Comparison of ENCODE assay signal across 17 mouse cellular contexts in genomic region chr5:132876336-132876840, GRCm38 (mm10).
A peak's percentile ranks its signal among the peaks of the same experiment; 100 is the strongest.
DNase-seq lines count a peak whose midpoint lies in the region; ATAC-seq and TF ChIP-seq lines count a peak whose summit lies in the region.
"Had no signal": no experiment of that assay in that cellular context is flagged by ENCODE, and none has a peak within 500 bp of the region (broad histone marks: within the 10 kb centered on the region; RNA-seq: fewer than 3 reads in every experiment).

No protein-coding gene starts in this region.

- no peak for TF ChIP-seq POLR2A in olfactory bulb, adult 2 months (IDR thresholded peaks at IDR 0.05; ENCODE audit: insufficient read depth, low read depth, low read length)

- no peak overlapping the region for H3K4me2 ChIP-seq in midbrain, embryonic 16.5 days (ENCODE audit: low read length)
- no peak overlapping the region for H3K4me2 ChIP-seq in embryonic facial prominence, embryonic 11.5 days (ENCODE audit: low read depth, low read length)
- H3K4me2 ChIP-seq: heart, embryonic 11.5 days had no signal

- WGBS in midbrain, embryonic 10.5 days = 15% methylated on average over 6 of the region's 6 CpGs
- 22% methylated on average over 6 of the region's 6 CpGs for WGBS in midbrain, embryonic 16.5 days
- 14% methylated on average over 6 of the region's 6 CpGs for WGBS in embryonic facial prominence, embryonic 11.5 days
- WGBS in olfactory bulb, adult 2 months = 32% methylated on average over 6 of the region's 6 CpGs

- no peaks in the 10 kb centered on the region for H3K27me3 ChIP-seq in midbrain, embryonic 10.5 days (ENCODE audit: low read depth, poor library complexity, severe bottlenecking)
- no peaks in the 10 kb centered on the region; the same call in 1 of the 2 replicates for H3K27me3 ChIP-seq in midbrain, embryonic 16.5 days (ENCODE audit: control insufficient read depth, insufficient read depth, low read depth, low read length)
- no peaks in the 10 kb centered on the region for H3K27me3 ChIP-seq in embryonic facial prominence, embryonic 11.5 days (ENCODE audit: control insufficient read depth, insufficient read depth, low read length)

- no peaks in the 10 kb centered on the region for H3K36me3 ChIP-seq in midbrain, embryonic 10.5 days
- H3K36me3 ChIP-seq in midbrain, embryonic 16.5 days (ENCODE audit: control insufficient read depth, insufficient read depth, low read length) = no peaks in the 10 kb centered on the region
- H3K36me3 ChIP-seq in embryonic facial prominence, embryonic 11.5 days (replicated peaks; ENCODE audit: control insufficient read depth, insufficient read depth, low read depth, low read length) = no peaks in the 10 kb centered on the region

- peaks cover 12% of the 10 kb centered on the region for H3K4me1 ChIP-seq in midbrain, embryonic 10.5 days
- H3K4me1 ChIP-seq in midbrain, embryonic 16.5 days (ENCODE audit: control insufficient read depth, insufficient read depth, low read length) = peaks cover 8% of the 10 kb centered on the region
- peaks cover 3% of the 10 kb centered on the region; the same call in 1 of the 2 replicates for H3K4me1 ChIP-seq in embryonic facial prominence, embryonic 11.5 days (ENCODE audit: control insufficient read depth, insufficient read depth, low read length)
- peaks cover 4% of the 10 kb centered on the region for H3K4me1 ChIP-seq in olfactory bulb, adult 2 months (ENCODE audit: control insufficient read depth, insufficient read depth, low read length)

- peak; percentile 32 for DNase-seq in midbrain, embryonic 10.5 days (ENCODE audit: low spot score)
- DNase-seq in embryo, embryonic 10 days (ENCODE audit: low spot score) = peak; percentile 6
- DNase-seq in embryonic facial prominence, embryonic 11.5 days (ENCODE audit: low spot score) = peak; percentile 51
- DNase-seq in lung, postnatal 25 days (ENCODE audit: low spot score) = no peak
- no peak for DNase-seq in spleen, postnatal 10 days (ENCODE audit: low spot score in 2 of 2)
- DNase-seq: cerebellum, postnatal 36 days; gastrocnemius, postnatal 10 days; kidney, adult 11 months; kidney, postnatal 25 days; lung, adult 2 months; right cerebral cortex, postnatal 4 days had no signal

- H3K9me3 ChIP-seq in midbrain, embryonic 10.5 days (replicated peaks) = no peaks in the 10 kb centered on the region
- no peaks in the 10 kb centered on the region for H3K9me3 ChIP-seq in midbrain, embryonic 16.5 days (replicated peaks; ENCODE audit: control insufficient read depth, low read length, poor library complexity, severe bottlenecking)
- no peaks in the 10 kb centered on the region for H3K9me3 ChIP-seq in embryonic facial prominence, embryonic 11.5 days (replicated peaks; ENCODE audit: control insufficient read depth, low read length)

- H3K27ac ChIP-seq in midbrain, embryonic 10.5 days (replicated peaks) = peak overlapping the region; percentile 46; the same call in 1 of the 2 replicates
- no peak overlapping the region for H3K27ac ChIP-seq in midbrain, embryonic 16.5 days (ENCODE audit: low read length)
- H3K27ac ChIP-seq in embryonic facial prominence, embryonic 11.5 days (replicated peaks; ENCODE audit: low read depth, low read length) = 0 out of 2 replicates have a peak overlapping the region, but pooled peaks have one; percentile 32
- H3K27ac ChIP-seq in olfactory bulb, adult 2 months (ENCODE audit: insufficient read depth, low read depth, low read length) = peak overlapping the region; percentile 77

- no peak for TF ChIP-seq CTCF in olfactory bulb, adult 2 months (IDR thresholded peaks at IDR 0.05; ENCODE audit: insufficient read depth, low read depth, low read length)

- no peak overlapping the region for H3K4me3 ChIP-seq in midbrain, embryonic 10.5 days
- no peak overlapping the region for H3K4me3 ChIP-seq in midbrain, embryonic 16.5 days (ENCODE audit: low read depth, low read length)
- no peak overlapping the region for H3K4me3 ChIP-seq in embryonic facial prominence, embryonic 11.5 days (ENCODE audit: low read depth, low read length)
- H3K4me3 ChIP-seq in olfactory bulb, adult 2 months (ENCODE audit: insufficient read depth, low read depth, low read length) = no peak overlapping the region
- H3K4me3 ChIP-seq: erythroblast, embryonic 14.5 days; myocyte had no signal

- no peak for ATAC-seq in midbrain, embryonic 16.5 days
- no peak for ATAC-seq in embryonic facial prominence, embryonic 11.5 days (replicated peaks; ENCODE audit: insufficient number of reproducible peaks, low FRiP score, low TSS enrichment, low read depth)
- ATAC-seq: CD4-positive, CD25-positive, alpha-beta regulatory T cell, adult 4 months had no signal

- no peak overlapping the region for H3K9ac ChIP-seq in midbrain, embryonic 16.5 days (ENCODE audit: low read depth, low read length)
- no peak overlapping the region for H3K9ac ChIP-seq in embryonic facial prominence, embryonic 11.5 days (replicated peaks; ENCODE audit: low read length)

Comparison
In these comparisons a context has a peak if more than half of its experiments do, and no peak if none do; other contexts are left out.
1. DNase-seq: peak in midbrain, embryonic 10.5 days (single experiment), embryo, embryonic 10 days (single experiment) and embryonic facial prominence, embryonic 11.5 days (single experiment); none in lung, postnatal 25 days (single experiment) and spleen, postnatal 10 days (0 of 2).